Mouse (Mus musculus) lung, adult 2 months (tissue): ENCODE measurements at regions not wholly inside any gene's neighbourhood (a gene's known extent, or its start where the extent isn't known, plus 50 kb on each side); places are given as distances from the start of the nearest gene placed in this dataset.
A peak's percentile ranks its signal among the peaks of the same experiment; 100 is the strongest.

Experiments
- DNase-seq: peaks from one replicate; pipeline ENCODE4 v3.0.0; 2022
- H3K4me1 ChIP-seq: fragments of 200-500 bp; 2 replicates; pipeline ENCODE4 v1.6.1; 2011; ENCODE audit warnings: low read length; ENCODE audit not compliant: control insufficient read depth, insufficient read depth
- H3K4me3 ChIP-seq: fragments of 200-500 bp; replicated peaks from 2 replicates; pipeline ENCODE3; 2011; ENCODE audit warnings: low read depth, mild to moderate bottlenecking, control low read depth, low read length; ENCODE audit errors: extremely low read depth
- CTCF ChIP-seq: fragments of 200-500 bp; IDR thresholded peaks from 2 replicates; pipeline ENCODE4 v1.5.1; 2011; ENCODE audit warnings: mild to moderate bottlenecking, low read length, control low read depth; ENCODE audit not compliant: insufficient read depth
- POLR2A ChIP-seq: fragments of 200-500 bp; IDR thresholded peaks from 2 replicates; pipeline ENCODE4 v1.6.1; 2011; ENCODE audit warnings: low read depth, mild to moderate bottlenecking, control low read depth, low read length, borderline replicate concordance; ENCODE audit errors: extremely low read depth
- WGBS: fragments of 180-500 bp; shearing (Covaris S2); methylation state at CpG from one replicate; pipeline ENCODE4 v1.1.7; 2018; 5-methylcytosine and 5-hydroxymethylcytosine counted together

GRCm38 (mm10) chr14:25312135-25312534 lies 146.8 kb upstream of the Zmiz1 start:
- Histone ChIP-seq H3K4me3 (no peak overlapping the region), H3K4me1 (peaks cover 9% of the 10 kb centered on the region)
- WGBS = 38% methylated on average over 7 of the region's 7 CpGs
- no peak for TF ChIP-seq POLR2A
- no peak for TF ChIP-seq CTCF
- no peak for DNase-seq

GRCm38 (mm10) chr14:25312814-25313426 lies 146.1 kb upstream of the Zmiz1 start:
- DNase-seq = no peak
- no peak for TF ChIP-seq CTCF
- no peak for TF ChIP-seq POLR2A
- H3K4me1 ChIP-seq = peaks cover 9% of the 10 kb centered on the region
- 60% methylated on average over 6 of the region's 6 CpGs for WGBS
- no peak overlapping the region for H3K4me3 ChIP-seq

GRCm38 (mm10) chr14:25313693-25314240 lies 145.2 kb upstream of the Zmiz1 start:
- TF ChIP-seq CTCF (no peak), POLR2A (no peak)
- Histone ChIP-seq H3K4me3 (no peak overlapping the region), H3K4me1 (peaks cover 9% of the 10 kb centered on the region)
- DNase-seq = no peak
- 65% methylated on average over 4 of the region's 4 CpGs for WGBS

GRCm38 (mm10) chr14:25316491-25316890 lies 142.5 kb upstream of the Zmiz1 start:
- Histone ChIP-seq H3K4me3 (no peak overlapping the region), H3K4me1 (no peaks in the 10 kb centered on the region; the same call in 1 of the 2 replicates)
- 96% methylated on average over 5 of the region's 5 CpGs for WGBS
- DNase-seq = no peak
- no peak for TF ChIP-seq POLR2A
- no peak for TF ChIP-seq CTCF

- DNase-seq = peak; percentile 64
- TF ChIP-seq POLR2A = no peak
- TF ChIP-seq CTCF = no peak
- H3K4me3 ChIP-seq = peak overlapping the region; percentile 14
- H3K4me1 ChIP-seq = no peaks in the 10 kb centered on the region; the same call in 1 of the 2 replicates
- WGBS = 25% methylated on average over 37 of the region's 37 CpGs
These were observed 141.1 kb upstream of the Zmiz1 start for GRCm38 (mm10) chr14:25317680-25318471.

- DNase-seq = no peak
- Histone ChIP-seq H3K4me1 (no peaks in the 10 kb centered on the region; the same call in 1 of the 2 replicates), H3K4me3 (no peak overlapping the region)
- TF ChIP-seq CTCF (no peak), POLR2A (no peak)
- WGBS = 86% methylated on average over 12 of the region's 12 CpGs
These were observed 140.1 kb upstream of the Zmiz1 start for GRCm38 (mm10) chr14:25318909-25319308.

- DNase-seq = no peak
- TF ChIP-seq POLR2A (no peak), CTCF (no peak)
- WGBS = 88% methylated on average over 4 of the region's 4 CpGs
- H3K4me3 ChIP-seq = no peak overlapping the region
- H3K4me1 ChIP-seq = no peaks in the 10 kb centered on the region; the same call in 1 of the 2 replicates
These were observed 138.8 kb upstream of the Zmiz1 start for GRCm38 (mm10) chr14:25320141-25320540.

GRCm38 (mm10) chr14:25323542-25324484 lies 135.2 kb upstream of the Zmiz1 start:
- TF ChIP-seq POLR2A (no peak), CTCF (no peak)
- no peak for DNase-seq

GRCm38 (mm10) chr14:25325887-25326286 lies 133.1 kb upstream of the Zmiz1 start:
- Histone ChIP-seq H3K4me3 (no peak overlapping the region), H3K4me1 (no peaks in the 10 kb centered on the region)
- no peak for DNase-seq
- WGBS = 82% methylated on average over 3 of the region's 3 CpGs
- TF ChIP-seq CTCF = no peak
- TF ChIP-seq POLR2A = no peak

More at GRCm38 (mm10) chr14:25323542-25324484, 135.2 kb upstream of the Zmiz1 start:
- no peak overlapping the region for H3K4me3 ChIP-seq
- no peaks in the 10 kb centered on the region for H3K4me1 ChIP-seq
- WGBS = 87% methylated on average over 6 of the region's 6 CpGs
